Mouse (Mus musculus): ENCODE measurements at regions not wholly inside any gene's neighbourhood (a gene's known extent, or its start where the extent isn't known, plus 50 kb on each side); places are given as distances from the start of the nearest gene placed in this dataset.

DNA sequence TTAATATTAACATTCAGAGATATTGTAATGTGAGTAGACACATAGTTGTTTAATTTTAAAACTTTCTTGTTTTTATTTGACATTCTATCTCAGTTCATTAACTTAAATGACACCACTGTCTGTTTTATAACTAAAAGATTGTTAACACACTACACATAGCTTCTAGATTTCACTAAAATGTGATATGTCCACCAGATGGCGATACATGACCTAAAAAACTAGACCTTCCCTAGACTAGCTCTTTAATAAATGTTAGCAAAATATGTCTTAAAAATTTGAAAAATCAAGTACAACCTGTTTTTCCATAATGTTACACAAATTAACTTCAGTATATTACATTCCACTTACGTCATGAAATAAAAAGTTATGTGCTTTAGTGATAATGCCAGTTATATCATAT is 1398.8 kb upstream of the Cdh9 start:
- no peak for DNase-seq

- DNase-seq: no peak
These were observed 1396.6 kb upstream of the Cdh9 start for GRCm38 (mm10) chr15:15331947-15332346.

DNA sequence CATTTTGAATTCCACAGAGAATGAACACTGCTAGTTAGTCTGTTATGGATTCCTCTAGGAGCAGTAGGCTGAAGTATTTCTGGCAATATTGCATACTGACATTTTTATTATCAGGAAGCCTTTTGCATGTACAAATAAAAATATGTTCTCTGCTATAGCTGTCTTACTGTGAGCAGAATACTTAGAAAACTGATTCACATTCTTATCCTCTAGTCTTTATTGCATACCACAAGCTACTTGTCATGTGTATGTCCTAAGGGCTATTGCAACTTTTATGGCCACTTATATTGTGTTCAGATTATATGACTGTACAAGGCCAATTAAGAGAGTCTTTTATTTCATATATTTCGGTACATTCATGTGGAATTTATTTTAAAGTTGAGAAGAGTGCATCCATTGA is 1366.7 kb upstream of the Cdh9 start:
- DNase-seq: no peak

DNA sequence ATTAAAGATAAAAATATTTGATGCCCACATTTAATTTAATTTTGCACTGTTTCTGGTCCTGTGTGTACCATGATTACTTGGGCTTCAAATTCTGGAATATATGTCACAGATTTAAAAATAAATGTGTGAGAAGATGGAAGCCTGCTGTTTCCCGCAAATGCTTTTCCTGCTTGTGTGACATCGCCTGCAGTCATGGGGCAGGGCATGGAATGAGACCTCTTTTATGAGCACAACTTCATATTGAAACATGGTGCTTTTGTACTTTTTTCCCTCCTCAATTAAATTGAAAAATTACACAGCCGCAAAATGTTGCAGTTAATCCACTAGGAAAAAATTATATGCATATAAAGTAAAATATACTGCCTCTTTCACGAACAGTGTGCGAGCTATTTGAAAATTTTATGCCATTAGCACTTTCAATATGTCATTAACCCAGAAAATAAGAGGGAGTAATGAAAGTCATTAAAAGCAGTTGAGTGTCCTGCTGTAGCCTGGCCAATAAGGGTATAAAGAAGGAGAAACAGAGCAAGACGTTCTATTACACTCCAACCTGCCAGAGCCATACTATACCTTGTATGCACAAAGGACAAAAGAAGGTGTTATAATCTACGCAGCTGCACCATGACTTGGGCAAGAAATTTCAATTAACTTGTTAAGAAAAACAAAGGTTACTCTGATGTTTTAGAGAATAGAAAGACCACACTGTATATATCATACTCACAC is 1336.1 kb upstream of the Cdh9 start:
- DNase-seq: peak; percentile 9 to 14

Measured in kidney, postnatal 4 days (tissue).